ENCODE assay signal across 10 mouse cellular contexts in genomic region chr10:67192366-67192765, GRCm38 (mm10).
A peak's percentile ranks its signal among the peaks of the same experiment; 100 is the strongest.
DNase-seq lines count a peak whose midpoint lies in the region; ATAC-seq and TF ChIP-seq lines count a peak whose summit lies in the region.
"Had no signal": no experiment of that assay in that cellular context is flagged by ENCODE, and none has a peak within 500 bp of the region (broad histone marks: within the 10 kb centered on the region; RNA-seq: fewer than 3 reads in every experiment).

No protein-coding gene starts in this region.

- no peak for ATAC-seq in kidney, postnatal 0 days (replicated peaks; ENCODE audit: low FRiP score, low read depth)
- ATAC-seq in liver, embryonic 14.5 days (ENCODE audit: insufficient read depth): no peak

- no peaks in the 10 kb centered on the region for H3K27me3 ChIP-seq in kidney, postnatal 0 days (ENCODE audit: insufficient read depth, low read length)
- H3K27me3 ChIP-seq in ES-Bruce4 (ENCODE audit: control insufficient read depth, insufficient read depth, low read length, poor library complexity, severe bottlenecking): no peaks in the 10 kb centered on the region
- no peaks in the 10 kb centered on the region for H3K27me3 ChIP-seq in liver, embryonic 14.5 days (ENCODE audit: control insufficient read depth, insufficient read depth, low read length)
- H3K27me3 ChIP-seq: embryonic facial prominence, embryonic 15.5 days; limb, embryonic 15.5 days had no signal

- TF ChIP-seq CTCF in kidney, postnatal 0 days (IDR thresholded peaks at IDR 0.05; ENCODE audit: low read depth): peak; percentile 58
- TF ChIP-seq CTCF in ES-Bruce4 (IDR thresholded peaks at IDR 0.05; ENCODE audit: low read depth, low read length): peak; percentile 60
- TF ChIP-seq CTCF in liver, embryonic 14.5 days (IDR thresholded peaks at IDR 0.05; ENCODE audit: low read depth): peak; percentile 73

- no peak for TF ChIP-seq POLR2A in ES-Bruce4 (IDR thresholded peaks at IDR 0.05; ENCODE audit: insufficient read depth, low read length)

- no peak for TF ChIP-seq EP300 in ES-Bruce4 (IDR thresholded peaks at IDR 0.05; ENCODE audit: insufficient read depth, low read depth, low read length)
- TF ChIP-seq EP300 in liver, embryonic 14.5 days (IDR thresholded peaks at IDR 0.05; ENCODE audit: low read depth): no peak

- H3K27ac ChIP-seq in kidney, postnatal 0 days: no peak overlapping the region
- H3K27ac ChIP-seq in ES-Bruce4 (ENCODE audit: insufficient read depth, low read length): no peak overlapping the region
- H3K27ac ChIP-seq in liver, embryonic 14.5 days: no peak overlapping the region
- H3K27ac ChIP-seq: limb, embryonic 15.5 days had no signal

- 95% methylated on average over 3 of the region's 3 CpGs for WGBS in kidney, postnatal 0 days
- 78% methylated on average over 3 of the region's 3 CpGs for WGBS in liver, embryonic 14.5 days (ENCODE audit: insufficient replicate concordance)

- no peaks in the 10 kb centered on the region for H3K4me1 ChIP-seq in kidney, postnatal 0 days (replicated peaks; ENCODE audit: insufficient read depth, low read length)
- no peaks in the 10 kb centered on the region for H3K4me1 ChIP-seq in ES-Bruce4 (ENCODE audit: control insufficient read depth, insufficient read depth, low read length)
- peaks cover 4 to 16% of the 10 kb centered on the region in 2 experiments for H3K4me1 ChIP-seq in liver, embryonic 14.5 days (replicated peaks; ENCODE audit: control insufficient read depth in 2 of 2, insufficient read depth in 2 of 2, low read length in 1 of 2)

- no peak overlapping the region for H3K9ac ChIP-seq in kidney, postnatal 0 days (ENCODE audit: low read depth, low read length)
- no peak overlapping the region for H3K9ac ChIP-seq in ES-Bruce4 (ENCODE audit: low read depth, poor library complexity, severe bottlenecking)
- no peak overlapping the region for H3K9ac ChIP-seq in liver, embryonic 14.5 days (replicated peaks)
- H3K9ac ChIP-seq: embryonic facial prominence, embryonic 15.5 days; limb, embryonic 15.5 days had no signal

- H3K4me3 ChIP-seq in kidney, postnatal 0 days (replicated peaks; ENCODE audit: low read depth, low read length): no peak overlapping the region
- no peak overlapping the region for H3K4me3 ChIP-seq in ES-Bruce4 (ENCODE audit: low read depth, low read length)
- no peak overlapping the region for H3K4me3 ChIP-seq in liver, embryonic 14.5 days (ENCODE audit: insufficient read depth in 1 of 2, low read depth in 2 of 2, low read length in 2 of 2)
- H3K4me3 ChIP-seq: embryonic facial prominence, embryonic 15.5 days; limb, embryonic 15.5 days had no signal

- H3K36me3 ChIP-seq in kidney, postnatal 0 days (ENCODE audit: insufficient read depth, low read length): no peaks in the 10 kb centered on the region
- H3K36me3 ChIP-seq in ES-Bruce4 (ENCODE audit: control insufficient read depth, insufficient read depth, low read length, poor library complexity, severe bottlenecking): peaks cover 4% of the 10 kb centered on the region; the same call in 1 of the 2 replicates
- H3K36me3 ChIP-seq in liver, embryonic 14.5 days (replicated peaks; ENCODE audit: control insufficient read depth, insufficient read depth, low read depth): no peaks in the 10 kb centered on the region; the same call in 1 of the 2 replicates

- no peak overlapping the region for H3K4me2 ChIP-seq in kidney, postnatal 0 days (ENCODE audit: low read length)
- H3K4me2 ChIP-seq in liver, embryonic 14.5 days (ENCODE audit: low read depth): no peak overlapping the region
- H3K4me2 ChIP-seq: embryonic facial prominence, embryonic 15.5 days; heart, embryonic 11.5 days; limb, embryonic 15.5 days had no signal

- DNase-seq in kidney, postnatal 0 days (ENCODE audit: low spot score): no peak
- DNase-seq in kidney, postnatal 14 days: no peak
- peak; percentile 73 to 75 for DNase-seq in B cell, adult 2 months
- no peak for DNase-seq in liver, embryonic 14.5 days (ENCODE audit: low read depth in 3 of 3, low spot score in 3 of 3)
- DNase-seq in urinary bladder, adult 2 months (ENCODE audit: low spot score): no peak
- no peak for DNase-seq in embryo, embryonic 9.5 days (ENCODE audit: extremely low spot score)

- no peaks in the 10 kb centered on the region for H3K9me3 ChIP-seq in kidney, postnatal 0 days (replicated peaks; ENCODE audit: low read length)
- 0 out of 2 replicates have a peak, but pooled peaks cover 2% of the 10 kb centered on the region for H3K9me3 ChIP-seq in ES-Bruce4 (replicated peaks; ENCODE audit: control insufficient read depth, insufficient read depth, low read length, poor library complexity, severe bottlenecking)
- H3K9me3 ChIP-seq in liver, embryonic 14.5 days (ENCODE audit: control insufficient read depth, low read length): no peaks in the 10 kb centered on the region
- H3K9me3 ChIP-seq: embryonic facial prominence, embryonic 15.5 days; limb, embryonic 15.5 days had no signal

Comparison
In these comparisons a context has a peak if more than half of its experiments do, and no peak if none do; other contexts are left out.
1. DNase-seq: peak in B cell, adult 2 months (2 of 2); none in kidney, postnatal 0 days (single experiment), kidney, postnatal 14 days (single experiment), liver, embryonic 14.5 days (0 of 3), urinary bladder, adult 2 months (single experiment) and embryo, embryonic 9.5 days (single experiment).
2. Peak in every context shown above with its lines, with median percentiles within 50 percentile points of each other: CTCF ChIP-seq.